Mouse (Mus musculus) embryonic fibroblast, embryonic 13.5 days (primary cell): ENCODE results near the gene Scd4.

Experiments
- CTCF ChIP-seq: IDR thresholded peaks from 2 replicates; pipeline ENCODE4 v1.5.1; 2011; ENCODE audit warnings: mild to moderate bottlenecking, control low read depth, low read length, moderate library complexity, borderline replicate concordance; ENCODE audit not compliant: insufficient read depth
- POLR2A ChIP-seq: IDR thresholded peaks from 2 replicates; pipeline ENCODE4 v1.6.1; 2011; ENCODE audit warnings: low read depth, mild to moderate bottlenecking, control low read depth, low read length, moderate library complexity

GRCm38 (mm10) chr19:44286109-44286508, 46.8 kb upstream of the Scd4 start:
- TF ChIP-seq CTCF = no peak
- no peak for TF ChIP-seq POLR2A
